Mouse (Mus musculus) heart, adult 9 months (tissue): ENCODE data around the gene Gstm3.
"Not testable (repeated sequence)": the region's sequence is repeated elsewhere in the genome, so short reads cannot be mapped to it uniquely, and the experiment has no call there.

Source experiments
- DNase-seq, 2 experiments: peaks; one replicate each; pipeline ENCODE4 v3.0.0; 2022; ENCODE audit warnings: low spot score in 2 of 2

The Gstm3 gene

DNA sequence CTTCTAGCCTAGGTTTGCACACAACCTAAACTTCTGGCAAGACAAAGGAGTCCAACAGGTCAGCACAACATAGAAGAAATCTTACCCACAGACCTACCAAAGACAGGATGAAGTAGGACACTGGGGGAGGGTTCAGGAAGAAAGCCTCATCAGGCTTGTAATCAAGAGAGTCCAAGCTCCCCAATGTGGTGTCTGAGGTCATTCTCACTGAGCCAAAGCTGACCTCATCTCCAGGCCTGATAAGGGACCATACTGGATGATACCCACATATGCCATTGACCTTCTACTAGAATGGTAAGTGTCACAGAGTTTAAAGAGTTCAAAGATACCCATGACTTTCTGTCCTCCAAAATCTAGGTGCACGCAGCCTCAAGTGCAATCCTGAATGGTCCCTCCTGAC is 5.2 kb upstream of the Gstm3 start:
- no peak for DNase-seq

GRCm38 (mm10) chr3:107972070-107972469 is 3.0 kb upstream of the Gstm3 start:
- DNase-seq, result no peak

DNA sequence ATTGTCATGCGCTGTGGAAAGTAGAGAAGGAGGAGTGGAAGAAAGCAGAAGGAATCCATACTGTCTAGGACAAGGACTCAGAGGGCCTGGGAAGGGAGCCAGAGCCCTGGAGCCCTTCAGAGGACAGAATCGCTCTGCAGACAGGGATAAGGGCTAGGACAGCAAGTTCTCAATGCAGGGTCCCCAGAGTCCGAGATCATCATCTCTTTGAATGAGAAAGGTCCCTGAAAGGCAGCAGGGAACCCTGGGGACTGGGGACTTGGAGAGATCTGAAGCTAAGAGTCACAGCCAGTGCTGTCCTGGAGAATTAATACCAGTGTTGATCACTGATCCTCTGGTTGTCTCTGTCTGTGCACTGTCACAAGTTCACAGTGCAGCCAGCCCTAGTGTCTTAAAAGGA is 2.0 kb upstream of the Gstm3 start:
- DNase-seq, result not testable (repeated sequence)

GRCm38 (mm10) chr3:107966631-107967030 is 2.5 kb downstream of the Gstm3 start:
- DNase-seq, result no peak

- DNase-seq, result no peak
Observed at GRCm38 (mm10) chr3:107965592-107965991, 3.5 kb downstream of the Gstm3 start.

DNA sequence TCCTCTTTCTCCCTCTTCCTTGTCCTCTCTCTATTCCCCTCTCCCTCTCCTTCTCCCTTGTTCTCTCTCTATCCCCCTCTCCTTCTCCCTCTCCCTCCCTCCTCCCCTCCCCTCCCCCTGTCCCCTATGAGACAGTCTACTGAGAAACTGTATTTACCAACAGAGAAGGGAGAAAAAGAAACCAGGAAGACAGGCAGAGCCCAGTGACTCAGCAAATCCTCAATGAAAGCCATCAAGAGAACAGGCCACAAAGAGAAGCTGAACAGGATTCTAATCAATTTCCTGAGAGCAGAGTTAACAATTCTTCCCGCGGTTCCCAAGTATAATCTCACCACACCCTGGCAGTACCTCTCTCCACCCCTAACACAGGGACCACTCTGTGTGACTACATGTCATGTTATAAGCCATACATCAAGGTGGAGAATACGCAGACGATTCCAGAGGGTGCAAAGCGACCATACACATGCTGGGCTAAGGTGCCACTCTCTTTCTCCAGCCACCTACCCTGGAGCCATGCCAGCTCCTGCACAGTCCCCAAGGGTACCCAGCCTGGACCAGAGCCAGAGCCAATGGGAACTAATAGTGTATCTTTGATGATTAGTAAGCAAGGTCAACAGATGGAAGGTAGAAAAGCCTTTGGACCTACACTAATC is 4.3 kb downstream of the Gstm3 start:
- DNase-seq, result no peak

DNA sequence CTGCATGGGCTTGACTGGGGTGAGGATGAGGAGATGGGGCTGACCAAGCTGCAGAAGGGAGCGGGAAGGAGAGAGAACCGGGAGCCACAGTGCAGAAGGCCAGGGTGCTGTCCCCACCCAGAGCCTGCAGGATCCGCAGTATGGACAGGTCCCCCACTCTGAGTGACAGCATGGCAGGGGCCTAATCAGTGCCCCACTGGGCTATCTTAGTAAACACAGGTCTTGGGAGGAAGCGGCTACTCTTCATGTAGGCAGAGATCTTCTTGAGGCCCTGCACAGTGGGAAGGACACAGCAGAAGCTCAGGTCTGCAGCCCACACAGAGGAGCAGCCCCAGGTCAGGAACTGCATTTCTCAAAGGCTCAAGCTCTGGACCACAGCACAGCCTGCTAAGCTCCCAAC is 5.1 kb downstream of the Gstm3 start:
- DNase-seq, result no peak

GRCm38 (mm10) chr3:107955260-107955659 is 13.8 kb downstream of the Gstm3 start:
- DNase-seq, result not testable (repeated sequence)

DNA sequence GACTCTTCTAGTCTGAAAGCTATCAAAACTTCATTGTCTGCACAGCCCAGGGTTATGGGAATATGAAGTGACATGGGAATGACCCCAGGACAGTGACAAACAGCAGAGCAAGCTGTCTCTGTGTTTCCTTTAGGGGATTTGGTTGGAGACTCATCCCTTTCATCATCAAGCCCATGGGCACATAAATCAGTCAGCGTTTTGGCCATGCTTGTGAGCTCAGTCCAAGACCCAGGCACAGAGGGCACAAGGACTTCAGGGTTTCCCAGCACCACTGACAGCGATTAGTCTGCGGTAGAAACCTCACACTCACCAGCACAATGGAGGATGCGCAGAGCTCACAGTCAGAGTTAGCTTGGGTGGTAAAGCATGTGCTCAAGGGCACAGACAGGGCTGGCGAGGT is 15.2 kb downstream of the Gstm3 start:
- DNase-seq, result no peak

- peak; percentile 76 to 83 for DNase-seq
Observed at GRCm38 (mm10) chr3:107953328-107953755, 15.7 kb downstream of the Gstm3 start.

DNA sequence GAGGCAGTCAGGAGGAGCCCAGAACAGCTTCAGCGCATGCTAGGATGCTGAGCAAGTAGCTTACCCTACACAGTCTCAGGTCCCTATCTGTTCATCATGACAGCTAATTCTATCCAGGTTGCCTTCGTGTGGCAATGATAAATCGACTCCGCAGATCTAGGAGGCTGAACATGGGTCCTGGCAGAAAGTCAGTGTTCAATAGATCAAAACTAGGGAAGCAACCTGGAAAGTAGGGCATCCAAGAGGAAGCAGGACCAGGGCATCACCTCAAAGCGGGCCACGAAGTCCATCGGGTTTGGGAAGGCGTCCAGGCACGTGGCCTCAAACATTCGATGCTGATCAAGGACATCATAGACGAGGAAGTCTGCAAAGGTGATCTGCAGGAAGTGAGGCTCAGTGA is 18.6 kb downstream of the Gstm3 start:
- no peak for DNase-seq

- DNase-seq, result not testable (repeated sequence)
Observed at GRCm38 (mm10) chr3:107949461-107949860, 19.6 kb downstream of the Gstm3 start.

DNA sequence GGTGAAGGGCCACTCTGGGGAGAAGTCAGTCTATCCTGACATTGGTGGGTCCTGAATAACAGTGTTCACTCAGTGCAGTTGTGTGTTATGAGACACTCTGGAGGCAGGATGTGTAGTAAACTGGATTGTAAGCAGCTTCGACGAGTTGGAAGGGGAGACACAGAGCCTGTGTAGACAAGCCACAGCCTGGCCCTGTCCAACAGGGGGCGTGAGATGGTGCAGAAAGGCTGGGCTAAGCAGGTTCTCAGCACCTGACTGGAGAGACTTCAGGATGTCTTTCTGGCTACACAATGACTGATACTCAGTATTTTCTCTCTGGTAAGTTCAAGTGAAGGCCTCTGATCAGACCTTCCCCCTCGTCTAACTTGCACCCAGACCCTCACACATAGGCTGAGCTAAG is 23.4 kb downstream of the Gstm3 start:
- DNase-seq, result no peak

DNA sequence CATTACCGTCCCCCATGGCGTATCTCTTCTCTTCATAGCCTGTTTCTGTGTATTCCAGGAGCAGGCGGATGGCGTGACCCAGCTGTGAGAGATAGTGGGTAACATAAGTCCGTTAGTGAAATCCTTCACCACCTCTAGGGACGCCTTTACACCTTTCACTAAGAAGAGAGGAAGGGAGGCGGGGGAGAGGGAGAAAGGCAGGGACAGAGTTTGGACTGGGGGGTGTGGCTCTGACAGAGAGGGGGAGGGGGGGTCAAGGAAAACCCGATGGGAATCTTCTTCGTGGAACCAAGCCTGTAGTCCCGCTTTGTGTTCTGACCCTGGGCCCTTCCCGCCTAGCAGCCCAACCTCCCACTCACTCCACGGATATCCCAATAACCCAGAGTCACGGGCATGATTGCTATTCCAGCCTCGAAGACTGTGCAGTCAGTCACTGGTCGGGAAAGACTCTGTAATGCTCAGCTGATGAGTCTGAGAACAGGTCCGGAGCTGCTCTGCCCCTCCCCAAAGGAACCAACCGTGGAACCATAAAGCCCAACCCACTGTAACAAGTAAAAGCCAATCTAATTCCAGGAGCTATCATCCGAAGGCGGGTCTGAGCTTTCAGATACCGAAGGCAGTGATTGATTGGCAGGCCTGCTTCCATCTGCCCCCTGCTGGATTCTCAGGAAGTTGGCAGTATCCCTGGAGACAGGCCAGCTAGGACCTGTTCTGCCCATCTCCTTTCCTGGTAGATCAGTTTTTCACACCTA is 25.7 kb downstream of the Gstm3 start, which contains the start of gene Gstm6:
Gene Gstm6, minus strand, starts transcription at position 511 of the 752 bp plus-strand sequence.
- no peak for DNase-seq

DNA sequence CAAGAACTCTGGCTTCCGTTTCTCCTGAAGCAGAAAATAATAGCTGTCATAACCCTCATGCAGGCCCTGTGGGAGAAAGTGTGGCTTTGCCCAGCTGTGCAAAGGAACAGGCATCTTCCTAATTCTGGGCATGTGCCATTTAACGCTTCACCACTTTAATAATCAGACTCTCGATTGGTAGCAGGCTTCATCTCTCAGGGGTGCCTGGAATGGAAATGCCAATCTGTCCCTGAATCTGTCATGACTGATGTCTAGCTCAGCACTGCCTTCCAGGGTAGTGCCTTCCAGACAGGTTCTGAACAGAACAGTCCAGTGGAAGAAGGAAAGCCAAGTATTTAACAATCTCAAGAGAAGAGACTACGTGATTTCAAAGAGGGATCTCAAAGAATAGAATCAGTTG is 27.8 kb downstream of the Gstm3 start:
- no peak for DNase-seq

- DNase-seq, result no peak
Observed at GRCm38 (mm10) chr3:107940524-107940923, 28.6 kb downstream of the Gstm3 start.

GRCm38 (mm10) chr3:107939830-107940229 is 29.3 kb downstream of the Gstm3 start:
- no peak for DNase-seq

GRCm38 (mm10) chr3:107939403-107939802 is 29.7 kb downstream of the Gstm3 start:
- peak; percentile 85 to 89 for DNase-seq

DNA sequence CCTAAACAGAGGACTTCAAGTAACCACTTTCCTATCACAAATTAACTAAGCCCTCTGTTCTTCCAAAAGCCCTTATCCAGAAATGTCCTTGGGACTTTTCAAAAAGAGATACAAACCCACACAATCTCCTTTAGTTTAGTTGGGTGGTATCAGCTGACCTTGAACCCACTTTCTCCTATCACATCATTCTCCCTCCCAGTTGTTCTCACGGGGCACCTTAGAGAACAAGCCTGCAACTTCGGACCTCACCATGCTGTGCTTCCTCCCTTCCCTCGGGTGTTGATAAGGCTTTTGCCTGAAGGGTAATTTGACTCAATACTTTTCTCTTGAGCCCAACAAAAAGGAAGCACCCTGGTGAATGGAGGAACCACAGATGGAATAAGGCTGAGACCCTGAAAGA is 33.2 kb downstream of the Gstm3 start:
- DNase-seq, result no peak

DNA sequence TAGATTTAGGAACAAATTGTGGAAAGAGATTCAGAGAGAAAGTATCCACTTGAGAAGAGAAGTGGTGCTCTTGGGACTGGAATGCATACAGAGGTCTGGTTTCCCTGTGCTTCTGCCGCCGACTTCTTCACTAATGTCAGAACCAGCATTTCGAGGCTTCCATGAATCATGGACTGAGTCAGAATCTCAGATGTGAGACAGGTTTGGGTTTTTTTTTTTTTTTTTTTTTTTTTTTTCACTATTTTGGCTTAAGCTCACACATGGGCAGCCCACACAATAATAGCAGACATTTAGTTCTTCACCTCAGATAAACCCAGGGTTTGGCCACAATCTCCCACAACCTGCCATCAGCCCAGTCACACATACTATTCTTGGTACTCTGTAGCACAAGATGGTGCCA is 33.8 kb downstream of the Gstm3 start:
- no peak for DNase-seq

DNA sequence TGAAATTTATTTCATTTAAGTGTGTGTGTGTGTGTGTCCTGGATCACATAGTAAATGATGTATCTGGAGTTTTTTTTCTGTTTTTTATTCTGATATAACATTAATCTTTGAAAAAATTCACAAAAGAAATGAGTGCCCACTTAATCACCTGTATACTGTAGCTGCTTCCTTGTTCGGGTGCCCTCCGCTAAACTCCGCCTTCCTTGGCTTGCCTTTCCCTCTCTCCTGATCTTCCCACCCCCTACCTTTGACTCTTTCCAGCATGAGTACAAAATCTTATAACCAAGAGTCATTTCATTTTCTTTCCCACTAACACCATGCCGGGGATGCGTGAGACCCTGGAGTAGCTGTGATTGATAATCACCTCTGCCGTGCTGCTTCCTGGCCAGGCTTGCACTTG is 37.0 kb downstream of the Gstm3 start:
- DNase-seq, result no peak

- DNase-seq, result peak; percentile 99
Observed at GRCm38 (mm10) chr3:107931670-107932069, 37.4 kb downstream of the Gstm3 start, which contains the start of gene Gstm7. Gene Gstm7, minus strand, starts transcription at chr3:107931817.

- DNase-seq, result no peak
Observed at GRCm38 (mm10) chr3:107931134-107931533, 37.9 kb downstream of the Gstm3 start.
